Mouse (Mus musculus) liver, embryonic 14.5 days (tissue): Measurements from ENCODE around the gene Arrdc5. TPM values are rescaled to one million over a fixed set of nuclear protein-coding genes. Genes with fewer than 3 reads are reported as not detected.
A peak's percentile ranks its signal among the peaks of the same experiment; 100 is the strongest.

Source experiments
- ATAC-seq: fragments of 200-750 bp; cut with Nextera tagmentation; 2 replicates; pipeline ENCODE4 v1.8.0; 2017; ENCODE audit warnings: moderate number of reproducible peaks, mild to moderate bottlenecking, moderate library complexity; ENCODE audit not compliant: insufficient read depth
- DNase-seq, 3 experiments: peaks; one replicate each; pipeline ENCODE4 v3.0.0-alpha.2; 2012 to 2013; ENCODE audit warnings: low read depth in 3 of 3, low spot score in 3 of 3
- H3K27ac ChIP-seq: fragments of 300-500 bp; sonication (generic); 2 replicates; pipeline ENCODE4 v1.5.1; 2014; ENCODE audit warnings: moderate library complexity, mild to moderate bottlenecking, control low read depth, inconsistent platforms
- H3K27me3 ChIP-seq: fragments of 300-500 bp; sonication (generic); 2 replicates; pipeline ENCODE4 v1.6.1; 2014; ENCODE audit warnings: mild to moderate bottlenecking, low read length, moderate library complexity; ENCODE audit not compliant: control insufficient read depth, insufficient read depth
- H3K36me3 ChIP-seq: fragments of 300-500 bp; sonication (generic); replicated peaks from 2 replicates; pipeline ENCODE4 v1.6.1; 2014; ENCODE audit warnings: low read depth; ENCODE audit not compliant: control insufficient read depth, insufficient read depth
- H3K4me1 ChIP-seq, 2 experiments: fragments of 200-500 bp in 1 of 2; fragments of 300-500 bp in 1 of 2; sonication (generic) in 1 of 2; replicated peaks; 2 replicates each; pipeline ENCODE4 v1.6.1; 2012 to 2014; ENCODE audit warnings: antibody characterized with exemption in 1 of 2, inconsistent platforms in 1 of 2, low read length in 1 of 2; ENCODE audit not compliant: control insufficient read depth in 2 of 2, insufficient read depth in 2 of 2
- H3K4me2 ChIP-seq: fragments of 300-500 bp; sonication (generic); 2 replicates; pipeline ENCODE4 v1.6.1; 2014; ENCODE audit warnings: low read depth, mild to moderate bottlenecking, control low read depth, moderate library complexity
- H3K4me3 ChIP-seq, 2 experiments: fragments of 200-500 bp in 1 of 2; fragments of 300-500 bp in 1 of 2; sonication (generic) in 1 of 2; 2 replicates each; pipeline ENCODE4 v1.5.1; 2012 to 2014; ENCODE audit warnings: low read depth in 2 of 2, low read length in 2 of 2, mild to moderate bottlenecking in 2 of 2, control low read depth in 1 of 2, inconsistent platforms in 1 of 2, moderate library complexity in 1 of 2; ENCODE audit not compliant: insufficient read depth in 1 of 2
- H3K9ac ChIP-seq: fragments of 300-500 bp; sonication (generic); replicated peaks from 2 replicates; pipeline ENCODE4 v1.6.1; 2014; ENCODE audit warnings: mild to moderate bottlenecking, control low read depth, moderate library complexity
- H3K9me3 ChIP-seq: fragments of 300-500 bp; sonication (generic); 2 replicates; pipeline ENCODE4 v1.6.1; 2016; ENCODE audit warnings: low read length, mixed read lengths; ENCODE audit not compliant: control insufficient read depth
- CTCF ChIP-seq: IDR thresholded peaks from 2 replicates; pipeline ENCODE4 v1.5.1; 2016; ENCODE audit warnings: antibody characterized with exemption, low read depth, control low read depth
- EP300 ChIP-seq: IDR thresholded peaks from 2 replicates; pipeline ENCODE4 v1.6.1; 2016; ENCODE audit warnings: antibody characterized with exemption, low read depth
- WGBS: fragments of 180-500 bp; shearing (Covaris S2); extraction: QIAGEN DNeasy Blood & Tissue Kit; methylation state at CpG from one replicate; pipeline ENCODE4 v1.1.7; 2014; ENCODE audit not compliant: insufficient replicate concordance; 5-methylcytosine and 5-hydroxymethylcytosine counted together
- polyA plus RNA-seq, 2 experiments: library from polyadenylated mRNA; depleted of rRNA in 1 of 2; stranded (reverse) in 1 of 2; unstranded in 1 of 2; fragments of >200 nt; fragmentation: Nextera tagmentation in 1 of 2; extraction: Ambion mirVana in 1 of 2; gene quantifications; 2 replicates each; pipeline versions ENCODE4 v1.2.1 to v1.2.3; 2012 to 2014

The Arrdc5 gene
- polyA plus RNA-seq, 2 experiments = not detected

DNA sequence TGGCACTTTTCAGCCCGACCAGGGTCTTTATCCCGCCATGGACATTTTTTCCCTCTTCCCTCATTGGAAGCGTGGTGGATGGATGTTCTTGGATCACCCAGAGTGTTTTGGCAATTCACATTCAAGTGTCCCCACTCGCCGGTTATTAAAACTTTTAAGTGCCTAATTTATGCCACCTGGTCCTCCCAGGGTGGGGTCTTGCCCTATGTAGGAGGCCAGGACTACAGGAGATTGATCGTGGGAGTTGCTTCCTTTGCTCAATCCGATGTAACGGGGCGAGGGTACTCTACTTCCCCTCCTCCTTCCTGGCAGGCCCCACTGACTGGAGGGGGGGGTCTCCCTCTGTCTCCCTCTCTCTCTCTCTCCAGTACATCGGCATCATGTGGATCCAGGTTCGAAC, 4.6 kb upstream of the Arrdc5 start:
- Histone ChIP-seq H3K36me3 (peaks cover 50% of the 10 kb centered on the region), H3K4me1 (peaks cover 16 to 26% of the 10 kb centered on the region in 2 experiments), H3K9me3 (no peaks in the 10 kb centered on the region), H3K9ac (peak overlapping the region; percentile 63), H3K4me2 (peak overlapping the region; percentile 88), H3K4me3 (peak overlapping the region; percentile 80 to 88), H3K27me3 (no peaks in the 10 kb centered on the region), H3K27ac (peak overlapping the region; percentile 3)
- no peak for ATAC-seq
- TF ChIP-seq EP300 = no peak
- WGBS = 18% methylated on average over 11 of the region's 11 CpGs
- no peak for DNase-seq

DNA sequence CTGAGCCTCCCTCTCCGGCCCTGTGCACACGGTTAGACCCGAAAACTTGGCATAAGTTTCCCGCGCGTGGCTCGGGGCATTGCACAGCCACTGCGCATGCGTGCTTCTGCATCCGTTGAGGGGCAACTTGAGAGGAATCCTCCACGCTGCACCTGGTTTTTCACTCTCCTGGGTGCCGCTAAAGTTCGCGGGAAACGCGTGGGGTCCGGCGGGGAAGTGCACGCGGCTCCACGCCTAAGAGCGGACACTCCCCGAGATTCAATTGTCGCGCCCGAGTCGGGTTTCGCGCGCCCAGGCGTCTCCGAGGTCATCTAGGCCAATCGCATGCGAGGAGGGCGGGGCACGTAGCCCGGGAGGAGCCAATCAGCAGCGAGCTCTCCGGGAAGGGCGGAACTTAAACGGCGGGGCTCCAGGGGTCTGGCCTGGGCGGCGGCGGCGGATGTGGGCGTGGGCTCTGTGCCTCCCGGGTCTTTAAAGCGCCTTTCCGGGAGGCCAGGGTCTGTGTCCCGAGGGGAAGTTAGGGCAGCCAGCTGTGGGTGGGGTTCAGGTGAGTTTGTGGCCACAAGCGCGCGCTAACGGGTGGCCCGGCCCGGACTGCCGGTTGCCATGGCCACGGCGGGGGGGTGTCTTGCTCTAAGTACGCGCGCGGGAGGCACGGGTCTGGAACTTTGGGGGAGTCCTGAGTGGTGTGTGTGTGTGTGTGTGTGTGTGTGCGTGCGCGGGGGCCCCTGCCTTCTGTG, 3.9 kb upstream of the Arrdc5 start:
- WGBS = under 1% methylated on average over 68 of the region's 68 CpGs
- ATAC-seq (peak; percentile 84), DNase-seq (peak; percentile 95)
- Histone ChIP-seq H3K36me3 (peaks cover 43% of the 10 kb centered on the region), H3K4me1 (peaks cover 16 to 26% of the 10 kb centered on the region in 2 experiments), H3K4me2 (peak overlapping the region; percentile 88), H3K4me3 (peak overlapping the region; percentile 80 to 88), H3K27ac (peak overlapping the region; percentile 93), H3K9me3 (no peaks in the 10 kb centered on the region), H3K9ac (peak overlapping the region; percentile 88), H3K27me3 (no peaks in the 10 kb centered on the region)
- TF ChIP-seq EP300 = no peak
- no peak for TF ChIP-seq CTCF

DNA sequence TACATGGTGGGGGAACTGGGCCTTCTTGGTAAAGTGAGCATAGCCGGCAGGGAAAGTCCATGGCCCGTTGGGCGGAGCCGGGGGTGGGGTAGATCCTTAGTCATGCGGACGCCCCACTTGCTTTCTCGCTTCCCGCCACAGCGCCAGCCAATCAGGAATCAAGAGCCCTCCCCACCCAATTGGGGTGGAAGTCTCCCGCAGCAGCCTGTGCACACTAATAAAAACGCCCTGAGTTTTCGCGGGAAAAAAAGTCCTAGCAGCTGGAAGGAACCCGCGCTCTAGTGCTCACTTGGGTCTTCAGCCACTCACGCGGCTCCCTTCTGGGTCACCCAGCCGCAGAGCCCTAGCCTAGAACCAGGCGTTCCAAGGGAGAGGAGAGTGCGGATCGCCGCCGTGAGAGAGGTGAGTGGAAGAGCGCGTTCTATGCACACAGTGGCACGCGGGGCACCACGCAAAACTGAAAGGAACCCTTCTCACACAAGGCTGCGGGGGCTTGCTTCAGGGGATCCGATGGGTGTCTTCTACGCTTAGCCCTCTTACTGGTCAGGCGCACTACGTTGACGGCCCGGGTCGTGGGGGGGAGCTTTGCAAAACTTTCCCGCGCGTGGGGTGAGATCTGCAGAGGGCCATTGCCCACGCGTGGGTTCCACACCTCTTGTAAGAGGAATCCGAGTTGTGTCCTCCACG, 3.2 kb upstream of the Arrdc5 start, which contains the start of gene Uhrf1:
Gene Uhrf1, plus strand, starts transcription at position 162 of the 687 bp plus-strand sequence.
- Histone ChIP-seq H3K4me3 (peak within 1 kb of the TSS; percentile 80 to 88), H3K4me1 (peaks cover 16 to 26% of the 10 kb centered on the region in 2 experiments), H3K27ac (peak within 1 kb of the TSS; percentile 93), H3K36me3 (peaks cover 36% of the 10 kb centered on the region), H3K9me3 (no peaks in the 10 kb centered on the region), H3K4me2 (peak within 1 kb of the TSS; percentile 88), H3K27me3 (no peaks in the 10 kb centered on the region), H3K9ac (peak within 1 kb of the TSS; percentile 88)
- WGBS = under 1% methylated on average over 43 of the region's 43 CpGs
- DNase-seq (peak; percentile 96 to 97 (median 96)), ATAC-seq (peak; percentile 85)
- TF ChIP-seq CTCF = no peak
- TF ChIP-seq EP300 = no peak; the same call in 1 of the 2 replicates

DNA sequence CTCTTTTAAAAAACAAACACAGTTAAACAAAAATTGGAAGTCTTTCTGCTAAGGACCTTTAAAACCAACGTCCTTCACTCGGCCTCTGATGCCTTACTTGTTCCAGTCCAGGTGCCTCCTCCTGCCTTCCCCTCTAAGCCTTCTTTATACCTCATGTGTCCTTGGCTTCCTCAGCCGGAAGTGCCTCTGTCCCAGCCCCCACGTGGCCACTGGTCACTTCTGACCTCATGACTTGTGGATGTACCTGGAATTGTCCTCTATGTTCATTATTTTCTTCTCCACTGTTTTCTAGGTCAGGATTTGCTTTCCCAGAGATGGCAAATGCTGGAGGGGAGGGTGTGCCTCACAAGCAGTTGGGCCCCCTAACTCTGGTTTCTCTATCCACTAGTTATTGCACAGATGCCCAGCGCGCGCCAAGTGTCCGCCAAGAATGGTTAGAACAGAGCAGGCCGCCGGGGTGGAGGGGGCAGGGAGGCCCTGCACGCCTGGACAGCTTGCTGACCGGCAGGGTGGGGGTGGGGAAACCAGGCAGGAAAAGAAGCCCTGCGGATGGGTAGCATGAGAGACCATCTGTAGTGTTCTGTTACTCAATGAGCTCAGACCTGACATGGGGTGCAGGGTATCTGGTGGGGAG, 2.4 kb upstream of the Arrdc5 start:
- no peaks in the 10 kb centered on the region for H3K9me3 ChIP-seq
- ATAC-seq (peak; percentile 14), DNase-seq (no peak)
- H3K27ac ChIP-seq = peak overlapping the region; percentile 81
- peaks cover 27% of the 10 kb centered on the region for H3K36me3 ChIP-seq
- peak overlapping the region in 1 of 2 experiments; percentile 80; a peak in 2 of 4 replicates for H3K4me3 ChIP-seq
- peaks cover 16 to 26% of the 10 kb centered on the region in 2 experiments for H3K4me1 ChIP-seq
- H3K4me2 ChIP-seq = peak overlapping the region; percentile 88
- no peak for TF ChIP-seq CTCF
- TF ChIP-seq EP300 = no peak
- H3K27me3 ChIP-seq = no peaks in the 10 kb centered on the region; the same call in 1 of the 2 replicates
- H3K9ac ChIP-seq = peak overlapping the region; percentile 75
- 46% methylated on average over 13 of the region's 13 CpGs for WGBS

DNA sequence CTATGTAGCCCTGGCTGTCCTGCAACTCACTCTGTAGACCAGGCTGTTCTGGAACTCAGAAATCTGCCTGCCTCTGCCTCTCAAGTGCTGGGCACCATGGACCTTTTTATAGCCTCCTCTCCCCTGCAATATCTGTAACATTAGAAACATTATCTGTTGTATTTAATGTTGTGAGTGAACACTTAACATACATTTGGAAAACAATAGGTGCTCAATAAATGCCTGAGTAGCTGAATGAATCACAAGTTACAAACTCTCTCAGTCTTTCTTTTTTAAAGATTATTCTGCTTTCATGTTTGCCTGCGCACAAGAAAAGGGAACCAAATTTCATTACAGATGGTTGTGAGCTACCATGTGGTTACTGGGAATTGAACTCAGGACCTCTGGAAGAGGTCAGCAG, 1.8 kb downstream of the Arrdc5 start:
- 82% methylated on average over 1 of the region's 1 CpGs for WGBS
- Histone ChIP-seq H3K9me3 (no peaks in the 10 kb centered on the region), H3K9ac (no peak overlapping the region), H3K4me2 (no peak overlapping the region), H3K27me3 (no peaks in the 10 kb centered on the region; the same call in 1 of the 2 replicates), H3K4me1 (peaks cover 9 to 11% of the 10 kb centered on the region in 2 experiments), H3K4me3 (no peak overlapping the region), H3K36me3 (no peaks in the 10 kb centered on the region), H3K27ac (no peak overlapping the region)
- no peak for TF ChIP-seq CTCF
- TF ChIP-seq EP300 = no peak
- no peak for DNase-seq
- no peak for ATAC-seq
